Mouse (Mus musculus) adrenal gland, adult 8-10 months (tissue): ENCODE measurements at regions not wholly inside any gene's neighbourhood (a gene's known extent, or its start where the extent isn't known, plus 50 kb on each side); places are given as distances from the start of the nearest gene placed in this dataset.
A peak's percentile ranks its signal among the peaks of the same experiment; 100 is the strongest.

Experiments used
- DNase-seq: peaks from one replicate; pipeline ENCODE4 v3.0.0; 2022

- no peak for DNase-seq
Measured at GRCm38 (mm10) chr16:30160399-30160798, 96.2 kb downstream of the Hes1 start.

- no peak for DNase-seq
Measured at GRCm38 (mm10) chr16:30163303-30163702, 99.1 kb downstream of the Hes1 start.

- DNase-seq: no peak
Measured at GRCm38 (mm10) chr16:30165667-30166180, 101.5 kb downstream of the Hes1 start.

GRCm38 (mm10) chr16:30171381-30172079 lies 95.8 kb downstream of the Cpn2 start:
- no peak for DNase-seq

GRCm38 (mm10) chr16:30172136-30172731 lies 95.1 kb downstream of the Cpn2 start:
- no peak for DNase-seq

GRCm38 (mm10) chr16:30172798-30173202 lies 94.5 kb downstream of the Cpn2 start:
- DNase-seq: no peak

- DNase-seq: no peak
Measured at GRCm38 (mm10) chr16:30173953-30174874, 93.1 kb downstream of the Cpn2 start.

- no peak for DNase-seq
Measured at GRCm38 (mm10) chr16:30176306-30176705, 91.0 kb downstream of the Cpn2 start.

GRCm38 (mm10) chr16:30177769-30178168 lies 89.5 kb downstream of the Cpn2 start:
- DNase-seq: no peak

GRCm38 (mm10) chr16:30178596-30178995 lies 88.7 kb downstream of the Cpn2 start:
- DNase-seq: no peak

GRCm38 (mm10) chr16:30179504-30179976 lies 87.8 kb downstream of the Cpn2 start:
- no peak for DNase-seq

- no peak for DNase-seq
Measured at GRCm38 (mm10) chr16:30181116-30181515, 86.2 kb downstream of the Cpn2 start.

GRCm38 (mm10) chr16:30184591-30185265 lies 82.6 kb downstream of the Cpn2 start:
- DNase-seq: peak; percentile 63

GRCm38 (mm10) chr16:30185707-30186106 lies 81.6 kb downstream of the Cpn2 start:
- no peak for DNase-seq

- DNase-seq: peak; percentile 63
Measured at GRCm38 (mm10) chr16:30186201-30186700, 81.0 kb downstream of the Cpn2 start.

- peak; percentile 80 for DNase-seq
Measured at GRCm38 (mm10) chr16:30186701-30187270, 80.5 kb downstream of the Cpn2 start.

- no peak for DNase-seq
Measured at GRCm38 (mm10) chr16:30187400-30187799, 79.9 kb downstream of the Cpn2 start.

- peak; percentile 99 for DNase-seq
Measured at GRCm38 (mm10) chr16:30187907-30188414, 79.3 kb downstream of the Cpn2 start.

GRCm38 (mm10) chr16:30188769-30189430 lies 78.4 kb downstream of the Cpn2 start:
- DNase-seq: peak; percentile 88

- DNase-seq: no peak
Measured at GRCm38 (mm10) chr16:30190351-30190750, 76.9 kb downstream of the Cpn2 start.
